Mouse (Mus musculus): ENCODE results near the gene Slc39a11. TPM values are rescaled to one million over a fixed set of nuclear protein-coding genes. Genes with fewer than 3 reads are reported as not detected.

Gene Slc39a11
- polyA plus RNA-seq, 1 experiment from 2014 or later: 38.5 TPM

- Histone ChIP-seq H3K4me1 (ENCODE audit: control insufficient read depth, insufficient read depth, low read length) (peaks cover 4% of the 10 kb centered on the region), H3K4me2 (ENCODE audit: low read length) (no peak overlapping the region), H3K36me3 (ENCODE audit: control insufficient read depth, insufficient read depth, low read length) (no peaks in the 10 kb centered on the region), H3K4me3 (ENCODE audit: low read depth, low read length) (no peak overlapping the region), H3K27ac (ENCODE audit: low read length) (no peak overlapping the region), H3K9ac (ENCODE audit: low read depth, low read length) (no peak overlapping the region), H3K9me3 (replicated peaks; ENCODE audit: control insufficient read depth, low read length, poor library complexity, severe bottlenecking) (no peaks in the 10 kb centered on the region), H3K27me3 (ENCODE audit: control insufficient read depth, insufficient read depth, low read depth, low read length) (no peaks in the 10 kb centered on the region)
- ATAC-seq: no peak
- WGBS: 24% methylated on average over 10 of the region's 10 CpGs
These were observed 267.0 kb downstream of the Slc39a11 start for GRCm38 (mm10) chr11:113382674-113383571.

- H3K4me2 ChIP-seq (ENCODE audit: low read length): no peak overlapping the region
- peaks cover 8% of the 10 kb centered on the region for H3K4me1 ChIP-seq (ENCODE audit: control insufficient read depth, insufficient read depth, low read length)
- no peaks in the 10 kb centered on the region for H3K9me3 ChIP-seq (replicated peaks; ENCODE audit: control insufficient read depth, low read length, poor library complexity, severe bottlenecking)
- 73% methylated on average over 8 of the region's 8 CpGs for WGBS
- H3K27me3 ChIP-seq (ENCODE audit: control insufficient read depth, insufficient read depth, low read depth, low read length): no peaks in the 10 kb centered on the region
- no peaks in the 10 kb centered on the region for H3K36me3 ChIP-seq (ENCODE audit: control insufficient read depth, insufficient read depth, low read length)
- H3K9ac ChIP-seq (ENCODE audit: low read depth, low read length): no peak overlapping the region
- ATAC-seq: no peak
- no peak overlapping the region for H3K4me3 ChIP-seq (ENCODE audit: low read depth, low read length)
- no peak overlapping the region for H3K27ac ChIP-seq (ENCODE audit: low read length)
These were observed 268.3 kb downstream of the Slc39a11 start for GRCm38 (mm10) chr11:113381550-113381949.

- Histone ChIP-seq H3K27me3 (ENCODE audit: control insufficient read depth, insufficient read depth, low read depth, low read length) (no peaks in the 10 kb centered on the region), H3K4me3 (ENCODE audit: low read depth, low read length) (no peak overlapping the region), H3K9ac (ENCODE audit: low read depth, low read length) (no peak overlapping the region), H3K4me1 (ENCODE audit: control insufficient read depth, insufficient read depth, low read length) (peaks cover 8% of the 10 kb centered on the region), H3K4me2 (ENCODE audit: low read length) (no peak overlapping the region), H3K9me3 (replicated peaks; ENCODE audit: control insufficient read depth, low read length, poor library complexity, severe bottlenecking) (no peaks in the 10 kb centered on the region), H3K27ac (ENCODE audit: low read length) (no peak overlapping the region), H3K36me3 (ENCODE audit: control insufficient read depth, insufficient read depth, low read length) (no peaks in the 10 kb centered on the region)
- ATAC-seq: no peak
- WGBS: 79% methylated on average over 9 of the region's 9 CpGs
These were observed 271.0 kb downstream of the Slc39a11 start for GRCm38 (mm10) chr11:113378867-113379266.

- H3K4me1 ChIP-seq (ENCODE audit: control insufficient read depth, insufficient read depth, low read length): peaks cover 5% of the 10 kb centered on the region; the same call in 1 of the 2 replicates
- no peaks in the 10 kb centered on the region for H3K9me3 ChIP-seq (replicated peaks; ENCODE audit: control insufficient read depth, low read length, poor library complexity, severe bottlenecking)
- no peak overlapping the region for H3K4me2 ChIP-seq (ENCODE audit: low read length)
- no peak overlapping the region for H3K27ac ChIP-seq (ENCODE audit: low read length)
- 86% methylated on average over 9 of the region's 9 CpGs for WGBS
- H3K4me3 ChIP-seq (ENCODE audit: low read depth, low read length): no peak overlapping the region
- H3K9ac ChIP-seq (ENCODE audit: low read depth, low read length): no peak overlapping the region
- no peak for ATAC-seq
- no peaks in the 10 kb centered on the region for H3K27me3 ChIP-seq (ENCODE audit: control insufficient read depth, insufficient read depth, low read depth, low read length)
- no peaks in the 10 kb centered on the region for H3K36me3 ChIP-seq (ENCODE audit: control insufficient read depth, insufficient read depth, low read length)
These were observed 273.8 kb downstream of the Slc39a11 start for GRCm38 (mm10) chr11:113376066-113376465.

GRCm38 (mm10) chr11:113373926-113374325, 276.0 kb downstream of the Slc39a11 start:
- no peak overlapping the region for H3K4me2 ChIP-seq (ENCODE audit: low read length)
- H3K27me3 ChIP-seq (ENCODE audit: control insufficient read depth, insufficient read depth, low read depth, low read length): no peaks in the 10 kb centered on the region
- H3K27ac ChIP-seq (ENCODE audit: low read length): no peak overlapping the region
- ATAC-seq: no peak
- no peak overlapping the region for H3K9ac ChIP-seq (ENCODE audit: low read depth, low read length)
- peaks cover 5% of the 10 kb centered on the region; the same call in 1 of the 2 replicates for H3K4me1 ChIP-seq (ENCODE audit: control insufficient read depth, insufficient read depth, low read length)
- H3K36me3 ChIP-seq (ENCODE audit: control insufficient read depth, insufficient read depth, low read length): no peaks in the 10 kb centered on the region
- H3K4me3 ChIP-seq (ENCODE audit: low read depth, low read length): no peak overlapping the region
- 83% methylated on average over 10 of the region's 10 CpGs for WGBS
- no peaks in the 10 kb centered on the region for H3K9me3 ChIP-seq (replicated peaks; ENCODE audit: control insufficient read depth, low read length, poor library complexity, severe bottlenecking)

- no peak overlapping the region for H3K27ac ChIP-seq (ENCODE audit: low read length)
- no peaks in the 10 kb centered on the region for H3K9me3 ChIP-seq (replicated peaks; ENCODE audit: control insufficient read depth, low read length, poor library complexity, severe bottlenecking)
These were observed 276.5 kb downstream of the Slc39a11 start for GRCm38 (mm10) chr11:113373331-113373730.

GRCm38 (mm10) chr11:113368046-113368445, 281.8 kb downstream of the Slc39a11 start:
- WGBS: 46% methylated on average over 13 of the region's 13 CpGs
- Histone ChIP-seq H3K4me3 (ENCODE audit: low read depth, low read length) (no peak overlapping the region), H3K27ac (ENCODE audit: low read length) (no peak overlapping the region), H3K4me2 (ENCODE audit: low read length) (no peak overlapping the region), H3K27me3 (ENCODE audit: control insufficient read depth, insufficient read depth, low read depth, low read length) (no peaks in the 10 kb centered on the region), H3K4me1 (ENCODE audit: control insufficient read depth, insufficient read depth, low read length) (0 out of 2 replicates have a peak, but pooled peaks cover 3% of the 10 kb centered on the region), H3K9me3 (replicated peaks; ENCODE audit: control insufficient read depth, low read length, poor library complexity, severe bottlenecking) (no peaks in the 10 kb centered on the region), H3K36me3 (ENCODE audit: control insufficient read depth, insufficient read depth, low read length) (no peaks in the 10 kb centered on the region), H3K9ac (ENCODE audit: low read depth, low read length) (no peak overlapping the region)
- ATAC-seq: no peak

More at GRCm38 (mm10) chr11:113373331-113373730, 276.5 kb downstream of the Slc39a11 start:
- Histone ChIP-seq H3K9ac (ENCODE audit: low read depth, low read length) (no peak overlapping the region), H3K4me2 (ENCODE audit: low read length) (no peak overlapping the region), H3K4me1 (ENCODE audit: control insufficient read depth, insufficient read depth, low read length) (peaks cover 5% of the 10 kb centered on the region; the same call in 1 of the 2 replicates), H3K4me3 (ENCODE audit: low read depth, low read length) (no peak overlapping the region), H3K36me3 (ENCODE audit: control insufficient read depth, insufficient read depth, low read length) (no peaks in the 10 kb centered on the region), H3K27me3 (ENCODE audit: control insufficient read depth, insufficient read depth, low read depth, low read length) (no peaks in the 10 kb centered on the region)
- no peak for ATAC-seq
- 86% methylated on average over 9 of the region's 9 CpGs for WGBS

GRCm38 (mm10) chr11:113366257-113367030, 283.4 kb downstream of the Slc39a11 start:
- no peak overlapping the region for H3K4me2 ChIP-seq (ENCODE audit: low read length)
- H3K4me3 ChIP-seq (ENCODE audit: low read depth, low read length): no peak overlapping the region
- H3K36me3 ChIP-seq (ENCODE audit: control insufficient read depth, insufficient read depth, low read length): no peaks in the 10 kb centered on the region
- H3K9ac ChIP-seq (ENCODE audit: low read depth, low read length): no peak overlapping the region
- 0 out of 2 replicates have a peak, but pooled peaks cover 3% of the 10 kb centered on the region for H3K4me1 ChIP-seq (ENCODE audit: control insufficient read depth, insufficient read depth, low read length)
- H3K9me3 ChIP-seq (replicated peaks; ENCODE audit: control insufficient read depth, low read length, poor library complexity, severe bottlenecking): no peaks in the 10 kb centered on the region
- H3K27me3 ChIP-seq (ENCODE audit: control insufficient read depth, insufficient read depth, low read depth, low read length): no peaks in the 10 kb centered on the region
- no peak for ATAC-seq
- 22% methylated on average over 19 of the region's 19 CpGs for WGBS
- H3K27ac ChIP-seq (ENCODE audit: low read length): no peak overlapping the region

All from midbrain, embryonic 16.5 days (tissue).